Mouse (Mus musculus) E14TG2a.4 (cell line): ENCODE results near the gene Gpc3.

Experiments
- H3K27me3 ChIP-seq: 2 replicates; pipeline ENCODE4 v1.6.1; 2014; ENCODE audit warnings: low read length, control low read depth; ENCODE audit not compliant: insufficient read depth
- H3K36me3 ChIP-seq: 2 replicates; pipeline ENCODE4 v1.6.1; 2014; ENCODE audit warnings: low read length, control low read depth; ENCODE audit not compliant: insufficient read depth
- H3K4me1 ChIP-seq: replicated peaks from 2 replicates; pipeline ENCODE4 v1.6.1; 2014; ENCODE audit warnings: low read depth, low read length, control low read depth
- H3K4me3 ChIP-seq: replicated peaks from 2 replicates; pipeline ENCODE4 v1.5.1; 2014; ENCODE audit warnings: mild to moderate bottlenecking, low read length
- H3K9me3 ChIP-seq: 2 replicates; pipeline ENCODE4 v1.6.1; 2014; ENCODE audit warnings: low read length, control low read depth
- CTCF ChIP-seq: conservative IDR thresholded peaks from 2 replicates; pipeline ENCODE4 v1.5.1; 2014; ENCODE audit warnings: low read length
- NANOG ChIP-seq: IDR thresholded peaks from 2 replicates; pipeline ENCODE4 v1.6.1; 2014; ENCODE audit warnings: borderline replicate concordance, low read length, mixed read lengths
- POU5F1 ChIP-seq: IDR thresholded peaks from 2 replicates; pipeline ENCODE4 v1.6.1; 2014; ENCODE audit warnings: low read length, borderline replicate concordance

Gene Gpc3

DNA sequence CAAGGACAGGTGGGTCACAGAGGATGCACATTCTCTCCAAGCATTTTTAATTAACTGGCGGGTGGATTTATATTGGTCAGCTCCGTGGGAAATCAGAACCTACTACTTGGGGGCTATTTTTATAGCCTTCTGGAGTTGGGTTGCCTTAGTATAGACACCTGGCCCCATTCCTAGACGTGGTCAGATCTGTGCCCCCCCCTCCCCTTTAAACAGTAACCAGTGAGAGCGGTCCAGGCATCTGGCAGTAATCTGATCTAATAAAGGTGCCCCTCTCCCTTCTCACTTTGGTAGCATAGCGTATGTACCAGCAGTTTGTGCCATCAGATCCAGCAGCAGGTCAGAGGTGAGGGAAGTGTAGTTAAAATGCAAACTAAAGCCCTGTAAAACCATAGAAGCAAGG is 76.5 kb downstream of the Gpc3 start:
- no peak for TF ChIP-seq POU5F1
- TF ChIP-seq CTCF: no peak
- no peak for TF ChIP-seq NANOG
- no peaks in the 10 kb centered on the region for H3K36me3 ChIP-seq
- H3K4me3 ChIP-seq: no peak overlapping the region
- no peaks in the 10 kb centered on the region for H3K9me3 ChIP-seq
- no peaks in the 10 kb centered on the region for H3K27me3 ChIP-seq
- H3K4me1 ChIP-seq: no peaks in the 10 kb centered on the region

DNA sequence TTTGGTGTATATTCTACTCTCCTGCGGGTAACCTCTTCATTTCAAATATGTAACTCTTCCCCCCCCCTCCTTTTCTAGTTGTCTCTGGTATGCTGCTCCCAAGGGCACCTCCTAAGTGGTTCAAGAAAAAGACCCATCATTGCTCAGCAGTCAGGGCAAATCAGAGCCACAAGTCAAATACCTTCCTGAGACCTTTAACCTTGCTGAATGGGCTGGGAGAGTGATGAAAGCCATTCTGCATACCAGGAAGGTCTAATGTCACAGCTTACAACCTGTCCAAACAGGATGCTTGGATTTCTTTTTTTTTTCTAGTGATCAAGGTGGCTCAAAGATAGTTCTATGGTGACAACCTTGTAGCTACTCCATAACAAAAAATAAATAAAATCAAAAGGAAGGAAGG is 80.0 kb downstream of the Gpc3 start:
- Histone ChIP-seq H3K4me3 (no peak overlapping the region), H3K4me1 (no peaks in the 10 kb centered on the region), H3K27me3 (no peaks in the 10 kb centered on the region), H3K36me3 (no peaks in the 10 kb centered on the region), H3K9me3 (no peaks in the 10 kb centered on the region)
- TF ChIP-seq CTCF (no peak), NANOG (no peak), POU5F1 (no peak)

- no peaks in the 10 kb centered on the region for H3K27me3 ChIP-seq
- H3K9me3 ChIP-seq: no peaks in the 10 kb centered on the region
- no peak for TF ChIP-seq POU5F1
- no peak for TF ChIP-seq NANOG
- TF ChIP-seq CTCF: no peak
Observed at GRCm38 (mm10) chrX:52533098-52533497, 80.7 kb downstream of the Gpc3 start.

GRCm38 (mm10) chrX:52532124-52532523 is 81.6 kb downstream of the Gpc3 start:
- Histone ChIP-seq H3K4me3 (no peak overlapping the region), H3K36me3 (no peaks in the 10 kb centered on the region), H3K27me3 (no peaks in the 10 kb centered on the region), H3K4me1 (no peaks in the 10 kb centered on the region), H3K9me3 (no peaks in the 10 kb centered on the region)
- TF ChIP-seq POU5F1: no peak
- TF ChIP-seq NANOG: no peak
- TF ChIP-seq CTCF: no peak

More at GRCm38 (mm10) chrX:52533098-52533497, 80.7 kb downstream of the Gpc3 start:
- H3K4me1 ChIP-seq: no peaks in the 10 kb centered on the region
- no peaks in the 10 kb centered on the region for H3K36me3 ChIP-seq
- H3K4me3 ChIP-seq: no peak overlapping the region

DNA sequence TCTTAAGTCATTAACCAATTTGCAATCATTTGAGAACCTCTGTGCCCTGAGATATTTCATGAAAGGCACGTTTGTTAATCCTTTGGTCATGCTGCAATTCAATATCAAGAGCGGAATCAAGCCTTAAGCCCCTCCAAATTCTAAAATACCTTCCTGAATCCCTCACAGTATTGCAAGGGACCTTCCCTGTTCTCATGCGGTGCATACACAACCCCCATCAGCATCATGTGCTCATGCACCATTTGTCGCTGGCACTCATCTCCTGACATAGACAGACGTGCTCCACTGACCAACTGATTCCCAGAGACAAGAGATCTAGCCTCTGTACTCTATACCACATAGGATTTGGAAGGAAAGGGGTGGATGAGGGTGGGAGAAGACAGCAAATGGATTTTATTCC is 87.7 kb downstream of the Gpc3 start:
- H3K9me3 ChIP-seq: no peaks in the 10 kb centered on the region
- no peaks in the 10 kb centered on the region for H3K4me1 ChIP-seq
- no peaks in the 10 kb centered on the region for H3K27me3 ChIP-seq
- H3K4me3 ChIP-seq: no peak overlapping the region
- TF ChIP-seq POU5F1 (no peak), CTCF (no peak), NANOG (no peak)
- no peaks in the 10 kb centered on the region for H3K36me3 ChIP-seq

- Histone ChIP-seq H3K36me3 (no peaks in the 10 kb centered on the region), H3K27me3 (no peaks in the 10 kb centered on the region), H3K9me3 (no peaks in the 10 kb centered on the region), H3K4me1 (no peaks in the 10 kb centered on the region), H3K4me3 (no peak overlapping the region)
- TF ChIP-seq CTCF (no peak), POU5F1 (no peak), NANOG (no peak)
Observed at GRCm38 (mm10) chrX:52525132-52525531, 88.6 kb downstream of the Gpc3 start.

DNA sequence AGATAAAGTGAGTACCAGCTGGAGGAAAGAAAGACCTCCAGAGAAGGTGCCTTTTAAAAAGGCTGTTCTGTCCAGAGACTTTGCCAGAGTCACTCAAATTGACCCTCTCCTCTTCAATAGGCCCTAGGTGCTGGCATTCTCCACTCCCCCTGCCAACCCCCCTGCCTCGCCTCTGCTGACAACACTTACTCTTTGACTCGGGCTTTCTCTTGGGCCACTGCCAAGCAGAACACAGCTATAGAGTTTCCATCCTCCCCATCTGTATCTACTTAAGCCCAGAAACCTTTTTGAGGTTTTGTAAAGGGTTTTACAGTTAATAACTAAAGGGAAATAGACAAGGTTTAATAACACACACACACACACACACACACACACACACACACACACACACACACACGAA is 99.2 kb downstream of the Gpc3 start:
- H3K4me3 ChIP-seq: no peak overlapping the region
- H3K36me3 ChIP-seq: no peaks in the 10 kb centered on the region
- TF ChIP-seq CTCF (no peak), NANOG (no peak), POU5F1 (no peak)

GRCm38 (mm10) chrX:52511151-52511550 is 102.6 kb downstream of the Gpc3 start:
- Histone ChIP-seq H3K4me3 (no peak overlapping the region), H3K4me1 (no peaks in the 10 kb centered on the region), H3K36me3 (no peaks in the 10 kb centered on the region), H3K27me3 (no peaks in the 10 kb centered on the region), H3K9me3 (no peaks in the 10 kb centered on the region)
- no peak for TF ChIP-seq POU5F1
- no peak for TF ChIP-seq NANOG
- TF ChIP-seq CTCF: no peak

More for the DNA sequence above, 99.2 kb downstream of the Gpc3 start:
- H3K27me3 ChIP-seq: no peaks in the 10 kb centered on the region
- H3K4me1 ChIP-seq: no peaks in the 10 kb centered on the region
- H3K9me3 ChIP-seq: no peaks in the 10 kb centered on the region

DNA sequence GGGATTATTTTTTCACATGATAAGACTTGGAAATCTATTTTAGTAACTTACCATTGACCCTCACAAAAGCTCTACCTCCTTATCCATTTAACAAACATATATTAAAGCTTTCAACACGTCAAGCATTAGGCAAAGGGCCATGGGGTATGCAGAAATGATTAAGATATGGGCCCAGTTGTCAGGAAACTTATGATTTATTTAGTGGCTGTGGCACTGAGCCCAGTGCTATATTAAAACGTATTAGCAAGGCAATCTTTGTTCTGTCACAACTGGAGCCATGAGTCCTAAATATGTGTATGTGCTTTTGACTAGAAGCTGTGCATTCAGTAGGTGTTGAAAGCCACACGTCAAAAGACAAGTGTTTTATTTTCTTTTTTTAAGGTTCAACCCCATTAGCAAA is 109.9 kb downstream of the Gpc3 start:
- H3K4me3 ChIP-seq: no peak overlapping the region
- H3K4me1 ChIP-seq: no peaks in the 10 kb centered on the region
- no peaks in the 10 kb centered on the region for H3K27me3 ChIP-seq
- H3K36me3 ChIP-seq: no peaks in the 10 kb centered on the region
- H3K9me3 ChIP-seq: no peaks in the 10 kb centered on the region
- TF ChIP-seq POU5F1 (no peak), CTCF (no peak), NANOG (no peak)
